Mouse (Mus musculus): ENCODE data around the gene Kcnq1. TPM values are rescaled to one million over a fixed set of nuclear protein-coding genes. Genes with fewer than 3 reads are reported as not detected.
A peak's percentile ranks its signal among the peaks of the same experiment; 100 is the strongest.

Gene Kcnq1
- polyA plus RNA-seq, 1 experiment from 2014 or later, result 17.8 TPM

GRCm38 (mm10) chr7:143295356-143296000, 189.3 kb downstream of the Kcnq1 start:
- Histone ChIP-seq H3K4me1 (replicated peaks; ENCODE audit: control insufficient read depth, insufficient read depth) (peaks cover 5% of the 10 kb centered on the region; the same call in 1 of the 2 replicates), H3K27ac (replicated peaks) (peak overlapping the region; percentile 73), H3K9me3 (ENCODE audit: control insufficient read depth, low read length) (no peaks in the 10 kb centered on the region), H3K27me3 (ENCODE audit: control insufficient read depth, insufficient read depth, low read length) (no peaks in the 10 kb centered on the region), H3K36me3 (ENCODE audit: control insufficient read depth, insufficient read depth, low read length) (no peaks in the 10 kb centered on the region; the same call in 1 of the 2 replicates), H3K4me3 (ENCODE audit: low read depth, low read length) (peak overlapping the region; percentile 46), H3K9ac (ENCODE audit: low read length) (peak overlapping the region; percentile 61), H3K4me2 (replicated peaks; ENCODE audit: low read depth) (peak overlapping the region; percentile 51)
- TF ChIP-seq EP300 (optimal IDR thresholded peaks at IDR 0.05) (no peak), CTCF (IDR thresholded peaks at IDR 0.05; ENCODE audit: low read depth) (no peak)
- DNase-seq (ENCODE audit: low spot score) (peak; percentile 61), ATAC-seq (ENCODE audit: low FRiP score, low TSS enrichment) (0 out of 2 replicates have a peak, but pooled peaks have one; percentile 13)
- WGBS, result 56% methylated on average over 47 of the region's 47 CpGs

DNA sequence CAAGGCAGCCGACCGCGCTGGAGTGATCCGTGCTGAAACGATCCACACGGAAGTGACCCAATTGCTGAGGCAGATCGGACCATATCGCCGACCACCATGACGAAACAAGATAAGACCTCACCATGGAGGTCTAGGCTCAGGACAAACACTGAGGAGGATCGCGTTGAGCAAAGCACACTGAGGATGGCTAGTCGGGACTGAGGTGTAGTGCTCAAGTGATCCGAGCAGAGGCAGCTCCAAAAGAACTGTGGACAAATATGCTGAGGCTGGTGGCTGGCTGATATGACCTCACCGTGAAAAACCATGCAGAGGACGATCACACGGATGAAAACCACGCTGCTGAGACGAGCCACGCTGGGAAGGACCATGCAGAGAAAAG, 189.8 kb downstream of the Kcnq1 start:
- no peak for DNase-seq (ENCODE audit: low spot score)
- H3K9me3 ChIP-seq (ENCODE audit: control insufficient read depth, low read length), result no peaks in the 10 kb centered on the region
- H3K9ac ChIP-seq (ENCODE audit: low read length), result peak overlapping the region; percentile 61
- H3K36me3 ChIP-seq (ENCODE audit: control insufficient read depth, insufficient read depth, low read length), result no peaks in the 10 kb centered on the region; the same call in 1 of the 2 replicates
- H3K27ac ChIP-seq (replicated peaks), result peak overlapping the region; percentile 73
- peaks cover 5% of the 10 kb centered on the region; the same call in 1 of the 2 replicates for H3K4me1 ChIP-seq (replicated peaks; ENCODE audit: control insufficient read depth, insufficient read depth)
- peak; percentile 8; the same call in 1 of the 2 replicates for ATAC-seq (ENCODE audit: low FRiP score, low TSS enrichment)
- peak overlapping the region; percentile 51 for H3K4me2 ChIP-seq (replicated peaks; ENCODE audit: low read depth)
- TF ChIP-seq EP300 (optimal IDR thresholded peaks at IDR 0.05) (no peak), CTCF (IDR thresholded peaks at IDR 0.05; ENCODE audit: low read depth) (no peak)
- 47% methylated on average over 20 of the region's 20 CpGs for WGBS
- H3K27me3 ChIP-seq (ENCODE audit: control insufficient read depth, insufficient read depth, low read length), result no peaks in the 10 kb centered on the region
- H3K4me3 ChIP-seq (ENCODE audit: low read depth, low read length), result peak overlapping the region; percentile 46

- Histone ChIP-seq H3K4me1 (replicated peaks; ENCODE audit: control insufficient read depth, insufficient read depth) (peaks cover 5% of the 10 kb centered on the region; the same call in 1 of the 2 replicates), H3K36me3 (ENCODE audit: control insufficient read depth, insufficient read depth, low read length) (no peaks in the 10 kb centered on the region; the same call in 1 of the 2 replicates), H3K9ac (ENCODE audit: low read length) (peak overlapping the region; percentile 61), H3K4me3 (ENCODE audit: low read depth, low read length) (peak overlapping the region; percentile 46), H3K4me2 (replicated peaks; ENCODE audit: low read depth) (peak overlapping the region; percentile 51), H3K27ac (replicated peaks) (peak overlapping the region; percentile 73), H3K27me3 (ENCODE audit: control insufficient read depth, insufficient read depth, low read length) (no peaks in the 10 kb centered on the region), H3K9me3 (ENCODE audit: control insufficient read depth, low read length) (no peaks in the 10 kb centered on the region)
- peak; percentile 87 for DNase-seq (ENCODE audit: low spot score)
- TF ChIP-seq CTCF (IDR thresholded peaks at IDR 0.05; ENCODE audit: low read depth) (peak; percentile 23), EP300 (optimal IDR thresholded peaks at IDR 0.05) (no peak)
- peak; percentile 96 for ATAC-seq (ENCODE audit: low FRiP score, low TSS enrichment)
- 56% methylated on average over 17 of the region's 17 CpGs for WGBS
These were observed 190.2 kb downstream of the Kcnq1 start for GRCm38 (mm10) chr7:143296384-143296801.

DNA sequence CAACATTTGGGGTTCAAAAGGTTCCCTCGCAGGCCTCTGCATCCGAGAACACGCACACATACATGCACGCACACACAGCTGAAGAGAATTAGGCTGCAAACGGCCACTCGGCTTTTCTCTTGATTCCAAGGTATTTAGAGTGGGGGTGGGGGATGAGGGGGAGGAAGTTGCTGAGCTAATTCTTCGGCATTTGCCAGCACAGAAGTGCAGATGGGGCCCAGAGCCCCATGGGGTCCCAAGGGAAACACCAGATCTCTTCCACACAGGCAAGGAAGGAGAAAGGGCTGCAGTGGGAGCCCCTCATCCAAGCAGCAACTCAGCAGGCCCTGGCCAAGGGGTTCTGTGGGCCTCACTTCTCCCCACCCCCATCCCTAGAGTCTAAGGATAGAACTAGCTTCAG, 193.9 kb downstream of the Kcnq1 start:
- peaks cover 5% of the 10 kb centered on the region; the same call in 1 of the 2 replicates for H3K4me1 ChIP-seq (replicated peaks; ENCODE audit: control insufficient read depth, insufficient read depth)
- H3K9ac ChIP-seq (ENCODE audit: low read length), result no peak overlapping the region
- H3K9me3 ChIP-seq (ENCODE audit: control insufficient read depth, low read length), result no peaks in the 10 kb centered on the region
- ATAC-seq (ENCODE audit: low FRiP score, low TSS enrichment), result no peak
- H3K4me3 ChIP-seq (ENCODE audit: low read depth, low read length), result no peak overlapping the region
- WGBS, result 42% methylated on average over 7 of the region's 7 CpGs
- H3K27me3 ChIP-seq (ENCODE audit: control insufficient read depth, insufficient read depth, low read length), result no peaks in the 10 kb centered on the region
- peak overlapping the region; percentile 45; the same call in 1 of the 2 replicates for H3K27ac ChIP-seq (replicated peaks)
- no peaks in the 10 kb centered on the region; the same call in 1 of the 2 replicates for H3K36me3 ChIP-seq (ENCODE audit: control insufficient read depth, insufficient read depth, low read length)
- no peak overlapping the region for H3K4me2 ChIP-seq (replicated peaks; ENCODE audit: low read depth)
- TF ChIP-seq CTCF (IDR thresholded peaks at IDR 0.05; ENCODE audit: low read depth), result no peak
- TF ChIP-seq EP300 (optimal IDR thresholded peaks at IDR 0.05), result no peak
- DNase-seq (ENCODE audit: low spot score), result no peak

- Histone ChIP-seq H3K27me3 (ENCODE audit: control insufficient read depth, insufficient read depth, low read length) (no peaks in the 10 kb centered on the region), H3K9ac (ENCODE audit: low read length) (no peak overlapping the region), H3K27ac (replicated peaks) (no peak overlapping the region), H3K9me3 (ENCODE audit: control insufficient read depth, low read length) (no peaks in the 10 kb centered on the region), H3K4me3 (ENCODE audit: low read depth, low read length) (no peak overlapping the region), H3K4me1 (replicated peaks; ENCODE audit: control insufficient read depth, insufficient read depth) (peaks cover 5% of the 10 kb centered on the region; the same call in 1 of the 2 replicates), H3K36me3 (ENCODE audit: control insufficient read depth, insufficient read depth, low read length) (no peaks in the 10 kb centered on the region; the same call in 1 of the 2 replicates), H3K4me2 (replicated peaks; ENCODE audit: low read depth) (no peak overlapping the region)
- 87% methylated on average over 3 of the region's 3 CpGs for WGBS
- no peak for TF ChIP-seq EP300 (optimal IDR thresholded peaks at IDR 0.05)
- TF ChIP-seq CTCF (IDR thresholded peaks at IDR 0.05; ENCODE audit: low read depth), result no peak
- DNase-seq (ENCODE audit: low spot score), result no peak
- ATAC-seq (ENCODE audit: low FRiP score, low TSS enrichment), result no peak
These were observed 194.5 kb downstream of the Kcnq1 start for GRCm38 (mm10) chr7:143300681-143301080.

DNA sequence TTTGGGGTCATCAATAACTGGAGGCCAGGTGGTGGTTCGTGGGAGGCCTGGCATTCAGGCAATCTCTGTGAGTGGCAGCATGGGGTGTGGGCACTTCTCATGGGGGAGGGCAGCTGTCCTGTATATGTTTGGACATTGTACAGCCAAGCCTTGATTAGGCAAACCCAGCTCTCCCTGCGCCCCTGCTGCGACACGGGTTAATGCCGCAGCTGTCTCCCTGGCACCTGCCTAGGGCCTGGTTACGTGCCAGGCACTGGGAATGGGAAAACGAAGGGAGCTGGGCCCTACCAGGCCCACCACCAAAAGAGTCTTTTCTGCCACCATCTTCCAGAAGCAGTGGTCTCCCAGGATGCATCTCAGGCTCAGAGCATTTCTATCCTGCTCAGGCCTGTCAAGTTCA, 196.0 kb downstream of the Kcnq1 start:
- Histone ChIP-seq H3K9ac (ENCODE audit: low read length) (no peak overlapping the region), H3K36me3 (ENCODE audit: control insufficient read depth, insufficient read depth, low read length) (no peaks in the 10 kb centered on the region), H3K4me3 (ENCODE audit: low read depth, low read length) (no peak overlapping the region), H3K27me3 (ENCODE audit: control insufficient read depth, insufficient read depth, low read length) (no peaks in the 10 kb centered on the region), H3K4me2 (replicated peaks; ENCODE audit: low read depth) (no peak overlapping the region), H3K27ac (replicated peaks) (no peak overlapping the region), H3K9me3 (ENCODE audit: control insufficient read depth, low read length) (no peaks in the 10 kb centered on the region), H3K4me1 (replicated peaks; ENCODE audit: control insufficient read depth, insufficient read depth) (peaks cover 9% of the 10 kb centered on the region; the same call in 1 of the 2 replicates)
- ATAC-seq (ENCODE audit: low FRiP score, low TSS enrichment), result no peak
- no peak for TF ChIP-seq CTCF (IDR thresholded peaks at IDR 0.05; ENCODE audit: low read depth)
- TF ChIP-seq EP300 (optimal IDR thresholded peaks at IDR 0.05), result no peak
- WGBS, result 80% methylated on average over 7 of the region's 7 CpGs
- no peak for DNase-seq (ENCODE audit: low spot score)
